Mouse (Mus musculus) liver, embryonic 14.5 days (tissue): ENCODE results near the gene Bco1. TPM values are rescaled to one million over a fixed set of nuclear protein-coding genes. Genes with fewer than 3 reads are reported as not detected.

Experiments used
- ATAC-seq: fragments of 200-750 bp; cut with Nextera tagmentation; 2 replicates; pipeline ENCODE4 v1.8.0; 2017; ENCODE audit warnings: moderate number of reproducible peaks, mild to moderate bottlenecking, moderate library complexity; ENCODE audit not compliant: insufficient read depth
- DNase-seq, 3 experiments: peaks; one replicate each; pipeline ENCODE4 v3.0.0-alpha.2; 2012 to 2013; ENCODE audit warnings: low read depth in 3 of 3, low spot score in 3 of 3
- H3K27ac ChIP-seq: fragments of 300-500 bp; sonication (generic); 2 replicates; pipeline ENCODE4 v1.5.1; 2014; ENCODE audit warnings: moderate library complexity, mild to moderate bottlenecking, control low read depth, inconsistent platforms
- H3K27me3 ChIP-seq: fragments of 300-500 bp; sonication (generic); 2 replicates; pipeline ENCODE4 v1.6.1; 2014; ENCODE audit warnings: mild to moderate bottlenecking, low read length, moderate library complexity; ENCODE audit not compliant: control insufficient read depth, insufficient read depth
- H3K36me3 ChIP-seq: fragments of 300-500 bp; sonication (generic); replicated peaks from 2 replicates; pipeline ENCODE4 v1.6.1; 2014; ENCODE audit warnings: low read depth; ENCODE audit not compliant: control insufficient read depth, insufficient read depth
- H3K4me1 ChIP-seq, 2 experiments: fragments of 200-500 bp in 1 of 2; fragments of 300-500 bp in 1 of 2; sonication (generic) in 1 of 2; replicated peaks; 2 replicates each; pipeline ENCODE4 v1.6.1; 2012 to 2014; ENCODE audit warnings: antibody characterized with exemption in 1 of 2, inconsistent platforms in 1 of 2, low read length in 1 of 2; ENCODE audit not compliant: control insufficient read depth in 2 of 2, insufficient read depth in 2 of 2
- H3K4me2 ChIP-seq: fragments of 300-500 bp; sonication (generic); 2 replicates; pipeline ENCODE4 v1.6.1; 2014; ENCODE audit warnings: low read depth, mild to moderate bottlenecking, control low read depth, moderate library complexity
- H3K4me3 ChIP-seq, 2 experiments: fragments of 200-500 bp in 1 of 2; fragments of 300-500 bp in 1 of 2; sonication (generic) in 1 of 2; 2 replicates each; pipeline ENCODE4 v1.5.1; 2012 to 2014; ENCODE audit warnings: low read depth in 2 of 2, low read length in 2 of 2, mild to moderate bottlenecking in 2 of 2, control low read depth in 1 of 2, inconsistent platforms in 1 of 2, moderate library complexity in 1 of 2; ENCODE audit not compliant: insufficient read depth in 1 of 2
- H3K9ac ChIP-seq: fragments of 300-500 bp; sonication (generic); replicated peaks from 2 replicates; pipeline ENCODE4 v1.6.1; 2014; ENCODE audit warnings: mild to moderate bottlenecking, control low read depth, moderate library complexity
- H3K9me3 ChIP-seq: fragments of 300-500 bp; sonication (generic); 2 replicates; pipeline ENCODE4 v1.6.1; 2016; ENCODE audit warnings: low read length, mixed read lengths; ENCODE audit not compliant: control insufficient read depth
- CTCF ChIP-seq: IDR thresholded peaks from 2 replicates; pipeline ENCODE4 v1.5.1; 2016; ENCODE audit warnings: antibody characterized with exemption, low read depth, control low read depth
- EP300 ChIP-seq: IDR thresholded peaks from 2 replicates; pipeline ENCODE4 v1.6.1; 2016; ENCODE audit warnings: antibody characterized with exemption, low read depth
- WGBS: fragments of 180-500 bp; shearing (Covaris S2); extraction: QIAGEN DNeasy Blood & Tissue Kit; methylation state at CpG from one replicate; pipeline ENCODE4 v1.1.7; 2014; ENCODE audit not compliant: insufficient replicate concordance; 5-methylcytosine and 5-hydroxymethylcytosine counted together
- polyA plus RNA-seq, 2 experiments: library from polyadenylated mRNA; depleted of rRNA in 1 of 2; stranded (reverse) in 1 of 2; unstranded in 1 of 2; fragments of >200 nt; fragmentation: Nextera tagmentation in 1 of 2; extraction: Ambion mirVana in 1 of 2; gene quantifications; 2 replicates each; pipeline versions ENCODE4 v1.2.1 to v1.2.3; 2012 to 2014

Bco1 gene
- polyA plus RNA-seq, 2 experiments, result 3.2 to 5.2 TPM

DNA sequence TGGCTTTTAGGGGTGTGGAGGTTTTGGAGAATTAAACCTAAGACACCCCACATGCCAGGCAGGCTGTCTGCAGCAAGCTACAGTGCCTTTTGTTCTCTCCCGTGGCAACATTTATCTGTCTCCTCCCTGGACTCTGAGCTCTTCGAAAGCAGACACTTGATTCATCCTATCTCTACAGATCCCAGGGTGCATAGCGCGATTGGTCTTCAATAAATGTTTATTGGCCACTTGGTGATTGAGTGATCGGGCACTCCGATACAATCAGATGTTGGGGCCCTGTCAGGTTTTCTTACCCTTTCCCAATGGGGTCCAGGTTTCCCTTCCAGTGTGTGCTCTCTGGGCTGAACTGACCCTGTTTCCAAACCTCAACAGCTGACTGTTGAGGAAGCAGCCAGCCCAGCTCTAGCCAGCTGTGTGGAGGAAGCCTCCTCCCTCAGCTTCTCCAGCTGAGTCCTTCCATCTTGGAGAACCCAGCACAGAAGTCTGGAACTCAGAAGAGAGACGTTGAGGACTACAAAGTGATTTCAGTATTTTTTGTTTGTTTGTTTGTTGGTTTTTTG is 17.2 kb upstream of the Bco1 start:
- ATAC-seq, result no peak
- 53% methylated on average over 7 of the region's 7 CpGs for WGBS

GRCm38 (mm10) chr8:117079652-117080051 is 16.0 kb upstream of the Bco1 start:
- Histone ChIP-seq H3K4me3 (no peak overlapping the region), H3K9ac (no peak overlapping the region), H3K27me3 (no peaks in the 10 kb centered on the region), H3K9me3 (no peaks in the 10 kb centered on the region), H3K4me1 (peaks cover 29 to 58% of the 10 kb centered on the region in 2 experiments), H3K4me2 (no peak overlapping the region), H3K36me3 (no peaks in the 10 kb centered on the region), H3K27ac (no peak overlapping the region)
- 58% methylated on average over 14 of the region's 14 CpGs for WGBS
- DNase-seq (no peak), ATAC-seq (no peak)
- TF ChIP-seq EP300, result no peak
- TF ChIP-seq CTCF, result no peak

More for the DNA sequence above, 17.2 kb upstream of the Bco1 start:
- H3K9ac ChIP-seq, result no peak overlapping the region
- no peaks in the 10 kb centered on the region for H3K36me3 ChIP-seq
- no peak for DNase-seq
- no peaks in the 10 kb centered on the region for H3K27me3 ChIP-seq
- H3K27ac ChIP-seq, result no peak overlapping the region
- no peaks in the 10 kb centered on the region for H3K9me3 ChIP-seq
- no peak overlapping the region for H3K4me2 ChIP-seq
- peaks cover 26 to 54% of the 10 kb centered on the region in 2 experiments for H3K4me1 ChIP-seq
- no peak overlapping the region for H3K4me3 ChIP-seq
- TF ChIP-seq CTCF (no peak), EP300 (no peak)

- Histone ChIP-seq H3K36me3 (no peaks in the 10 kb centered on the region), H3K27me3 (no peaks in the 10 kb centered on the region), H3K27ac (peak within 1 kb of the TSS; percentile 52), H3K4me2 (peak within 1 kb of the TSS; percentile 40), H3K9me3 (no peaks in the 10 kb centered on the region), H3K4me1 (peaks cover 46 to 64% of the 10 kb centered on the region in 2 experiments), H3K9ac (peak within 1 kb of the TSS; percentile 31), H3K4me3 (no peak within 1 kb of the TSS)
- no peak for DNase-seq
- no peak for ATAC-seq
- TF ChIP-seq EP300 (no peak), CTCF (no peak)
- WGBS, result 47% methylated on average over 8 of the region's 8 CpGs
These were observed 13.2 kb upstream of the Bco1 start, which contains the start of gene Pkd1l2 for GRCm38 (mm10) chr8:117082399-117082872. Pkd1l2 (minus strand) TSS chr8:117082449.

DNA sequence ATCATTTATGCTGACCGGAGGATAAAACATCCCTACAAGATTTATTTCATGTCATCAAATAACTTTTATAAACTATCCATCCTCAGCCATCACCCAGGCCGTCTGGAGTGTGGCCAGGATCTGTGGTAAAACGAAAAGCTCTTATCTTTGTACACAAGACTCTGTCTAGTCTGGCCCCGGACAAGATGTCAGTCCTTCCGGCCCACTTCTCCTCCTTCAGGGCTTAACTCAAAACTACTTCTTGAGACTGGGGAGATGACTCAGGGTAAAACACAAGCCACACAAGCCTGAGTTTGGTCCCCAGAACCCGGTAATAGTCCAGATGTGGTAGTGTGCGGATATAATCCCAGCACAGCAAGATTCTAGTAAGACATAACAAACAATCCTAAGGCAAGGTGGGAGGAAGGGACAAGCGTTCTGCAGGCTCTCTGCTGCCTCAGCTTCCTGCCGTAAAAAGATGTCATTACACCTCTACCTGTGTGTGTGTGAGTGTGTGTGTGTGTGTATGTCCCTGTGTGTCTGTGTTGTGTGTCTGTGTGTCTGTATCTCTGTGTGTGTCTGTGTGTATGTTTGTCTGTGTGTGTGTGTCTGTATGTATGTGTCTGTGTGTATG is 12.6 kb upstream of the Bco1 start:
- Histone ChIP-seq H3K27ac (peak overlapping the region; percentile 52), H3K36me3 (no peaks in the 10 kb centered on the region), H3K9ac (peak overlapping the region; percentile 31), H3K9me3 (no peaks in the 10 kb centered on the region), H3K4me3 (no peak overlapping the region), H3K27me3 (no peaks in the 10 kb centered on the region), H3K4me1 (peaks cover 46 to 60% of the 10 kb centered on the region in 2 experiments), H3K4me2 (peak overlapping the region; percentile 40)
- ATAC-seq (peak; percentile 49), DNase-seq (peak; percentile 44 to 57 (median 49))
- TF ChIP-seq CTCF, result peak; percentile 43
- peak; percentile 68 for TF ChIP-seq EP300
- 7% methylated on average over 9 of the region's 9 CpGs for WGBS

DNA sequence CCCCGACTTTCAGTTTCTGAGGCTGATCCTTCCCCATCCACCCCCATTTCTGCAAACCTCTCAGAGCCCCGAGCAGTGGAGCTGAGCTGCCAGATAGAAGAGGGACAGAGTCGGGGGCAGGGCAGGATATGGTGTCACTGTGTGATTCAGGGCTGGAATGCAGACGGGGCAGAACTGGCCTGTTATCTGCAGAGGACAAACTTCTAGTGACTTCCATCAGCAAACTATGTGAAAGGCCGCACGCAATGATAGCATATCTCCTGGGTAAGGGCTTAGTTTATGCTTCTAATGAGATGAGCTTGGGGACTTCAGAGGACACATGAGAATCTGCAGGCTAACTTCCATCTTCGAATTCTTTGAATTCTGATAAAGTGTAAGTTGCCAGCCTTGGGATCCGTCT is 10.1 kb upstream of the Bco1 start:
- peak overlapping the region; percentile 82 for H3K27ac ChIP-seq
- TF ChIP-seq CTCF, result no peak
- peak; percentile 95 for TF ChIP-seq EP300
- H3K36me3 ChIP-seq, result no peaks in the 10 kb centered on the region
- DNase-seq (peak; percentile 73 to 83 (median 76)), ATAC-seq (peak; percentile 93)
- peak overlapping the region; percentile 61 for H3K4me2 ChIP-seq
- no peak overlapping the region for H3K4me3 ChIP-seq
- WGBS, result 5% methylated on average over 8 of the region's 8 CpGs
- peaks cover 59 to 73% of the 10 kb centered on the region in 2 experiments for H3K4me1 ChIP-seq
- peak overlapping the region; percentile 35 for H3K9ac ChIP-seq
- H3K9me3 ChIP-seq, result no peaks in the 10 kb centered on the region
- H3K27me3 ChIP-seq, result no peaks in the 10 kb centered on the region
